Mouse (Mus musculus) lung, adult 2 months (tissue): ENCODE data around the gene Slc23a2.

Source experiments
- CTCF ChIP-seq: fragments of 200-500 bp; IDR thresholded peaks from 2 replicates; pipeline ENCODE4 v1.5.1; 2011; ENCODE audit warnings: mild to moderate bottlenecking, low read length, control low read depth; ENCODE audit not compliant: insufficient read depth
- POLR2A ChIP-seq: fragments of 200-500 bp; IDR thresholded peaks from 2 replicates; pipeline ENCODE4 v1.6.1; 2011; ENCODE audit warnings: low read depth, mild to moderate bottlenecking, control low read depth, low read length, borderline replicate concordance; ENCODE audit errors: extremely low read depth

GRCm38 (mm10) chr2:132016034-132016433 is 128.9 kb downstream of the Slc23a2 start:
- TF ChIP-seq POLR2A (no peak), CTCF (no peak)
